Mouse (Mus musculus): ENCODE results near the gene Atg9a.

Atg9a gene

DNA sequence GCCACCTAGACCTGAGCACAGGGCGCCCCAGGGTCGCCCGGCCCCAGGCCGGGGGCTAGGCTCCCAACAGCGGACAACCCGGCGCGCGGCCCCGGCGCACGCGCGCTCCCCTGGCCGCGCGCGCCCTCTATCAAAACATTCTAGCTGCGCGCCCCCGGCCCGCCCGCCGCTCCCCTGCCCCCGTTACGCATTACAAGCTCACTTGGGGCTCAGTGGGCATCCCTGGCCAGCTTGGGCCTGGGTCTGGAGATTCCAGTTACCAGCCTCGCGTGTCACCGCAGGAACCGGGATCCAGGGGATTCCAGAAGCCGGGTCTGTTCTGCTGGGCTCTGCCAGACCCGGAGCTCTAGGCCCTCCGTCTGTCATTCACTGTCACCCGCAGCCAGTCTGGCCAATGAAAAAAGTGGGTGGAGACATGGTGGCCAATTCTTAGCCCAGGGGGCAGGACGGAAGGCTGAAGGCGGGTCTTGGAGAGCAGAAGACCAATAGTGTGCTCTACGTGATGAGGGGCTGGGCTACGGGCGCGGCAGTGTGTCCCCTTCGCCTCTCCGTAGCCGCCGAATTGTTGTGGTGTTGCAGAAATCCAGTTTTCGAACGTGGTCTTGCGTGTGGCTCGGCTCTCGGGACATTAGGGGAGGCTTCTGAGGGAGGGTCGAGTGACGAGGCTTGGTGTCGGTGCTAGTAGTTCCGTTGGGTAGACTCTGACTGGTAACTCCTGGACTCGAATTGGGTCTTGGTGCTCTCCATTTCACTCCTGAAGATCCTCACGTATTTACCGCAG is at the start of gene Atg9a, which contains the start of gene Ankzf1:
TSS of gene Atg9a (minus strand) at position 575 of the 781 bp plus-strand sequence.
TSS of gene Ankzf1 (plus strand) at position 530 of the 781 bp plus-strand sequence.
- POLR2A ChIA-PET = interaction anchor here in 3 of 4 experiments (0.6 to 4.1 kb wide), 53 partner anchors 9 to 296 kb away, joined by 3 to 58 read pairs (median 4); partner anchors contain the start of genes Abcb6 (in 3 of the 3), Glb1l (in 3 of the 3), Stk16 (in 3 of the 3) and Tuba4a (in 3 of the 3)

DNA sequence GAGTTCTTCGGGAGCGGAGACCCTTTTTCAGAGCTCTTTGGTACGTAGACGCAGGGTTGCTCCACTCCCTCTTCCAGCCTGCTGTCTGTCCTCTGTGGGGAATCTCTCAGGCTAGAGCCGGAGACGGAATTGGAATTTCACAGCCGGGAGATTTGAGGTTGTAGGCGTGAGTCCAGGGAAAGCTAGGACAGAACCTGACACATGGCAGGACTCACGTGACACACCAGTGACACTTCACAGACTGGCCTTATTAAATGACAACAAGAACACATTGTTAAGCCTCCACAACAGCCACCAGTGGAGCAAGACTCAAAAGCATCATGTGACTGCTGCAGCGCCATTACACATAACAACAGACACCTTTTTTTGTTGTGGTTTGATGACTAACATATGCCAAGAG is 47.6 kb upstream of the Atg9a start:
- ChIA-PET POLR2A (interaction anchor here in 3 of 4 experiments (0.7 to 5.3 kb wide), 15 partner anchors 10 to 77 kb away, joined by 3 to 40 read pairs (median 5); partner anchors contain the start of genes Tuba4a (in 2 of the 3) and Abcb6 (in 1 of the 3)), CTCF (interaction anchor here in 3 of 4 experiments (0.9 to 3.9 kb wide), 6 partner anchors 12 to 15 kb away, joined by 4 to 21 read pairs (median 4); no protein-coding TSS in a partner anchor)

More for the DNA sequence above, at the start of gene Atg9a, which contains the start of gene Ankzf1:
- CTCF ChIA-PET = interaction anchor here (0.5 to 2.1 kb wide), 19 partner anchors 9 to 405 kb away, joined by 3 to 19 read pairs (median 3); partner anchors contain the start of genes Abcb6 (in 1 of the 4), Cryba2 (in 1 of the 4), Glb1l (in 1 of the 4) and Stk16 (in 1 of the 4)

DNA sequence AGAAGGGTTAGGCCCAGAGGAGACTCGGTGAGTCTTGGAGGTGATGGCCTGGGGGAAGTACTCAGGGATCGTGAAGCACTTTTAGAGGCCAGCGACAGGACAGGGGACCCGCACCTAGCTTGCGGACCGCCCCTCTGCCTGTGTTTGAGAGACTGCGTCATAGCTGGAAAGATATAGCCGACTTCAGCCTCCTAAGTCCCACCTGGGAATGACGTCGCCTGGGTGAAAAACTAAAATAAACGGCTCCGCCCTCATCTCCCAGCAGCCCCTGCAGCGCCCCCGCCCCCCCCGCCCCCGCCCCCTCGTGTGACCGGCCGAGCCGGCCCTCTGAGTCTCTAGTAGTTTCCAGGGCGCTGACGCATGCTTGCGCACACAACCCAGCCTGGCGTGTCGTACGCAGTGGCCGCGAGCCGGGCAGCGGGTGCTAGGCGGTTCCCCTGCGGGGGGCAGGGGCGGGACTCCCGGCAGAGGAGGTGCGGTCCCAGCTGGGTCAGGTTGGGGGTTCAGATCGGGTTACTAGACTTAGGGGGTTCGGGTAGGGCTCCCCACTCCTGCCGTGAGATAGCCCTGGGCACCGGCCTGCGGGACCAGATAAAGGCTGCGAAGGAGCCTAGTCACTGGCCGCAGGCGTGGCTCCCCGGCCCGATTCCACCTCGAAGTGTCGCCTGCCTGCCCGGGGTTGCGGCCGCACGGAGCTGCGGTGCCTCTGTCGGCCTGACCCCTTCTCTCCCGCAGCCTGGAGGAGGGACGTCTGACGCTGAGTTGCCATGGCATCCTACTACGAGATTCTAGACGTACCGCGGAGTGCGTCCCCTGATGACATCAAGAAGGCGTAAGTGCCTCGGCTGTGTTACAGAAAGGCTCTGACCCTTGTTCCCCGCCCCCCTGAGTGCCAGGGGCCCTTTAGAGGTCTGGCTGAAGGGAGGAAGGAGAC is 44.4 kb upstream of the Atg9a start, which contains the start of gene Dnajb2:
TSS of gene Dnajb2 (plus strand) at position 290 of the 934 bp plus-strand sequence.
- POLR2A ChIA-PET = interaction anchor here (0.6 to 4.7 kb wide), 38 partner anchors 9 to 242 kb away, joined by 3 to 109 read pairs (median 8); partner anchors contain the start of genes Abcb6 (in 2 of the 4), Glb1l (in 2 of the 4), Stk16 (in 2 of the 4) and Tuba4a (in 2 of the 4)
- CTCF ChIA-PET = interaction anchor here (0.6 to 3.7 kb wide), 10 partner anchors 8 to 1149 kb away, joined by 3 to 20 read pairs (median 6); no protein-coding TSS in a partner anchor

DNA sequence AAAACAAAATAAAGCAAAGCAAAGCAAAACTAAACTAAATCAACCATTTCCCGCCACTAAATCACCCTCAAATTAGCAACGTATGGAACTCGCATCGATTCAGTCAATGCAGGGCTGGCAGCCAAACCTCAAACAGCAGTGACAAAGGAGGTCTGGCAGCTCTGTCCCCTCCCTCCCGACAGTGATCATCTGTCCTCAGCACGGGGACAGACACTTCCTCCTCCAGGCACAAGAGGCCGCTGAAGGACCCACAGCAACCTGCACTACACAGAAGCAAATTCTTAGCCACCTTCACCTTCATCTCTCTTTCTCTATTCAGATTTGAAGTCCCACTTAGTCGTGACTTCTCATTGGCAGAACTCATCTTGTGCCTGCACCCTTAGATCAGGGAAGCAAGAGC is 42.6 kb upstream of the Atg9a start:
- POLR2A ChIA-PET = interaction anchor here (0.5 to 4.7 kb wide), 23 partner anchors 10 to 208 kb away, joined by 3 to 109 read pairs (median 4); partner anchors contain the start of genes Tuba4a (in 3 of the 4), Glb1l (in 2 of the 4), Stk16 (in 2 of the 4) and Zfand2b (in 2 of the 4)
- CTCF ChIA-PET = interaction anchor here (0.5 to 3.7 kb wide), 23 partner anchors 9 to 1103 kb away, joined by 3 to 20 read pairs (median 4); partner anchors contain the start of genes Tuba4a (in 2 of the 4), Dnpep (in 1 of the 4) and Zfand2b (in 1 of the 4)

DNA sequence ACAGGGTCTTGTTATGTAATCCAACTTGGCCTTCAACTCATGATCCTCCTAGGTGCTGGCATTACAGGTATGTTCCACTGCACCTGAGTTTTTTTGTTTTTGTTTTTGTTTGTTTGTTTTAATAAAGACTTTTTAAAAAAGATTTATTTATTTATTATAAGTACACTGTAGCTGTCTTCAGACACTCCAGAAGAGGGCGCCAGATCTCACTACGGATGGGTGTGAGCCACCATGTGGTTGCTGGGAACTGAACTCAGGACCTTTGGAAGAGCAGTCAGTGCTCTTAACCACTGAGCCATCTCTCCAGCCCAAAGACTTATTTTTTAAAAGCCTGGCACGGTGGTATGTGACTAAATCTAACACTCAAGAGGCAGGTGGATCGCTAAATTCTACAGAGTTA is 40.5 kb upstream of the Atg9a start:
- POLR2A ChIA-PET = interaction anchor here in 3 of 4 experiments (0.9 to 2.4 kb wide), 10 partner anchors 10 to 85 kb away, joined by 3 to 11 read pairs (median 5); partner anchors contain the start of genes Tuba4a (in 2 of the 3), Ankzf1 (in 1 of the 3), Atg9a (in 1 of the 3) and Dnpep (in 1 of the 3)
- CTCF ChIA-PET = interaction anchor here in 2 of 4 experiments (0.6 to 1.8 kb wide), 8 partner anchors 11 to 23 kb away, joined by 3 to 11 read pairs (median 4); no protein-coding TSS in a partner anchor

DNA sequence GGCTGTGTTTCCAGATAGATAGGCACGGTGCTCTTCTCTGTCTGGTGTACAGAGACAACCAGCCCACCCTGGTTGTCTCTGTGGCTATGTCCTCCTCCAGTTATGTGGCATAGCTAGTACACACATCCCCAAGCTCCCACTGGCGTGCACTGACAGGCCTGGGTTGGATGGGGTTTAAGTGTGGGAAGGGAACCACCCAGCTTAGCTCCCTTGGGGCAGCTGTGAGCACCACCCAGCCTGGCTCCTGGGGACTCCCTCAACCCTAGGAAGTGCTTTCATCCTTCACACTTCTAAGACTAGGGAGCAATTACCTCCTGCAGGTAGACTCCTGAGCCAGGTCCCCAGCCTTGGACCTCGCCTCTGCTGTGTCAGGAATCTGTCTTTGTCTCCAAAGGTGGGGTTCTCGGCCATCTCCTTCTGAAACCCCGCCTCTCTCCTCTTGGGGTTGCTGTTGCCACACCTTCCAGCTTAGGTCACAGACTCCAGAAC is 39.7 kb upstream of the Atg9a start, which contains the start of gene A630095N17Rik:
TSS of gene A630095N17Rik (minus strand) at position 439 of the 489 bp plus-strand sequence.
- ChIA-PET POLR2A (interaction anchor here in 3 of 4 experiments (0.7 to 2.4 kb wide), 22 partner anchors 9 to 86 kb away, joined by 3 to 11 read pairs (median 4); partner anchors contain the start of genes Dnpep (in 2 of the 3), Tuba4a (in 2 of the 3), Zfand2b (in 2 of the 3) and Ankzf1 (in 1 of the 3)), CTCF (interaction anchor here in 3 of 4 experiments (0.6 to 1.8 kb wide), 9 partner anchors 11 to 24 kb away, joined by 3 to 11 read pairs (median 5); no protein-coding TSS in a partner anchor)

DNA sequence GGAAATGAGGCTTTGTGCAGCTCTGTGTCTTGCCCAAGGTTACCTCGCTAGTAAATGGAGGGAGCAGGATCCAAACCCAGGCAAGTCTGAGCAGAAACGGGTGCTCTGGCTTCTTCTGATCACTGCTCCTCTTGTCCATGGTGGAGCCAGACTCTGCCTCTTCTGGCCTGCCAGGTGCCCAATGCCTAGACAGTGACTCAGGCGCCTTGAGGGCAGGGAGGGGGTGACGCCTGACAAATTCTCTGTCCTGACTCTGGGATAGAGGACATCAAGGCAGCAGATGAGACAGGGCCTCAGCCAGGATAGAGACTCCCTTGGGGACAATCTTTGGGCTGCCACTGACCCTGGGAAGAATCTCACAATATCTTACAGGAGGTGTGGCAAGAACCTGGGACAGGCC is 39.2 kb upstream of the Atg9a start:
- CTCF ChIA-PET = interaction anchor here in 2 of 4 experiments (1.2 to 1.8 kb wide), 4 partner anchors 12 to 23 kb away, joined by 3 to 11 read pairs (median 6); no protein-coding TSS in a partner anchor
- POLR2A ChIA-PET = interaction anchor here in 3 of 4 experiments (0.8 to 2.4 kb wide), 15 partner anchors 9 to 86 kb away, joined by 3 to 11 read pairs (median 4); partner anchors contain the start of genes Dnpep (in 2 of the 3), Tuba4a (in 2 of the 3), Zfand2b (in 2 of the 3) and Glb1l (in 1 of the 3)

DNA sequence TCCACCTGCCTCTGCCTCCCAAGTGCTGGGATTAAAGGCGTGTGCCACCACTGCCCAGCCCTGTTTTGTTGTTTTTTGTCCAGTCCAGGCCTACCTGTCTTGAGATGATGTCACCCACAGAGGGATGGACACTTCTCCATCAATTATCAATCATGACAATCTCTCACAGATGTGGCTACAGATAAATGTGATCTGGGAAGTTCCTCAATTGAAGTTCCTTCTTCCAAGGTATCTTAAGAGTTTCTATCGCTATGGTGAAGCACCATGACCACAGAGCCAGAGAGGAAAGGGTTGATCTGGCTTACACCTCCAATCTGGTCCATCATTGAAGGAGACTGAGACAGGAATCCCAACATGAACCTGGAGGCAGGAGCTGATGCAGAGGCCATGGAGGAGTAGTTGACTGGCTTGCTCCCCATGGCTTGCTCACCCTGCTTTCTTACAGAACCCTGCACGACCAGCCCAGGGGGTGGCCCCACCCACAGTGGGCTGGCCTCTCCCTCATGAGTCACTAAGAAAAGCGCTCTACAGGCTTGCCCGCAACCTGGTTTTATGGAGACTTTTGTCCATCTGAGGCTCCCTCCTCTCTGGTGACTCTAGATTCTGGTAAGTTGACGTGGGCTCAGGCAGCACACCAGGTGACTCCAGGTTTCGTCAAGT is 38.5 kb upstream of the Atg9a start:
- ChIA-PET POLR2A (interaction anchor here in 2 of 4 experiments (1.1 to 2.4 kb wide), 10 partner anchors 9 to 87 kb away, joined by 3 to 8 read pairs (median 4); partner anchors contain the start of genes Dnpep (in 2 of the 2), Glb1l (in 1 of the 2), Stk16 (in 1 of the 2) and Tuba4a (in 1 of the 2)), CTCF (interaction anchor here in 2 of 4 experiments (0.6 to 1.4 kb wide), 2 partner anchors 21 to 24 kb away, joined by 5 to 6 read pairs; no protein-coding TSS in a partner anchor)

DNA sequence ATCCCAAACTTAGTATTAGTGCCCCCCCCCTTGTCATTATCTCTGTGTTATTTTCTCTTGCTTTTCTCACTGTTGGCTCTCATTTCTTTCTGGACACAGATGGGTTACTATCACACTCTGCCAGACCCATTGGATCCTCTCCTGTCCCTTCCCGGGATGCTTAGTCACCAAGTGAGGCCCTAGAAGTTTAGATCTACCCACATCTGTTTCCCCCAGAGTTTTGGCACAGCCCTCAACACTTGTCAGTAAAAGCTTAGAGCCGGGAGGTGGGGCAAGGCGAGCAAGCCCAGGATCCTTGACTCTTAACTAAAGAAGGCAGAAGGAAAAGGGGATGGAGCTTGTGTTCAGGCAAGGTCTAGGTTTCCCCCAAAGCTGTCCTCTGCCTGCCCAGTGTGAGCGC is 37.2 kb upstream of the Atg9a start:
- ChIA-PET CTCF (interaction anchor here in 1 of 4 experiments (0.6 kb wide), 1 partner anchor 426 kb away, joined by 3 read pairs; no protein-coding TSS in a partner anchor), POLR2A (interaction anchor here in 3 of 4 experiments (0.6 to 5.2 kb wide), 5 partner anchors 10 to 456 kb away, joined by 3 to 83 read pairs (median 6); partner anchors contain the start of genes Glb1l (in 1 of the 3), Stk16 (in 1 of the 3) and Tuba4a (in 1 of the 3))

DNA sequence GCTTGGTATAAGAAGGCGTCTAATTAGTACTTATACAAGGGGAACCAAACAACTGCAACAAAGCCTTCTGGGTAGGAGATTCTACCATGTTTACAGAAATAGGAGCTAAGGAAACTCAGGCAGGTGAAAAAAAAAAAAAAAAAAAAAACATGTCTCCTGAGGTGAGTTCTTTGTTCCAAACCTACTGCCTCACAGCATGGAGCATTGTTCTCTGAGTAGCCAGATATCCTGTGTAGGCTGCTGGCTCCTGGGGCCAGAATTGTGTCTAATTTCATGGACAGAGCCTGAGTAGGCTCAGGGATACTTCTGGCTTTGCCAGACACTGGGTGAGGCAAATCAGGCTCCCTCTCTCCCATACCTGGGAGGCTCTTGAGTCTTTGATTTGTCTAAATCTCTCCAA is 35.7 kb upstream of the Atg9a start:
- POLR2A ChIA-PET = interaction anchor here (0.6 to 5.2 kb wide), 31 partner anchors 8 to 443 kb away, joined by 3 to 83 read pairs (median 4); partner anchors contain the start of genes Tuba4a (in 3 of the 4), Dnajb2 (in 2 of the 4), Glb1l (in 2 of the 4) and Stk16 (in 2 of the 4)
- CTCF ChIA-PET = interaction anchor here in 3 of 4 experiments (0.6 to 1.9 kb wide), 8 partner anchors 15 to 241 kb away, joined by 3 to 8 read pairs (median 3); no protein-coding TSS in a partner anchor

DNA sequence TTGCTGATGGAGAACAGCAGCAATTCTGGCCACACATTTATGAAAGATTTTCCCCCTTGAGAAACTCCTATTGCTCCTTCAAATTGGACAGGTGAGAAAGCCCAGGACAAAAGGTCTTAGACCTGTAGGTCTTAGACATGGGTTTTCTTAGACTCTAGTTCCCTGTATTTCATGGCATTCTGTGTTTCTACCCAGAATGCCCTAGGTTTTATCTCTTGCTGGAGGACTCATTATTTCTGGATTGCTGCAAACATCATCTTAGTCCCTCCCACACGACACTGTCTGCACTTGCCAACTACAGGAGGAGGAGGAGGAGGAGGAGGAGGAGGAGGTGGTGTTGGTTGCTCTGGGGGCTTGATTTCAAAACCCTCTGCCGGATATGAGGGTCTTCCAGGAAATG is 34.1 kb upstream of the Atg9a start:
- ChIA-PET POLR2A (interaction anchor here in 2 of 4 experiments (0.8 to 5.2 kb wide), 5 partner anchors 10 to 46 kb away, joined by 3 to 83 read pairs (median 8); partner anchors contain the start of genes Abcb6 (in 1 of the 2), Dnajb2 (in 1 of the 2), Glb1l (in 1 of the 2) and Stk16 (in 1 of the 2)), CTCF (interaction anchor here in 2 of 4 experiments (0.7 to 1.1 kb wide), 3 partner anchors 12 to 332 kb away, joined by 3 read pairs; no protein-coding TSS in a partner anchor)

DNA sequence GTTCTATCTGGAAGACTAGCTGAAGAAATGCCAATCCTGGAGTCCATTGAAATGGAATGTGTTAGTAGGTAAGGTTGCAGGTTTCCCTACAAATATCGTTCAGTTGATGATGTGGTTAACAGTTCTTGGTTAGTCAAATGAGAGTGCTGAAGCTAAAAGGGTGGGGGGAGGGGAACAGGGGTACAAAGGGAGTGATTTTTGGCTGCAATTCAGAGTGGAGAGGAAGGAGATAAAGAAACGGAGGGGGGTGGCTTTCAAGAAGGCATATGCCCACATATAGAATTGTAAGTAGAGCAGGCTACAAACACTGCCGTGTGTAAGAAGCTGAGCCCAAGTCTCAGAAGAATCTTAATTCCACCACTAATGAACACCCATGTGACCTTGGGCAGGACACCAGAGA is 33.5 kb upstream of the Atg9a start:
- CTCF ChIA-PET = interaction anchor here in 2 of 4 experiments (0.6 to 1.1 kb wide), 5 partner anchors 9 to 122 kb away, joined by 3 to 5 read pairs (median 3); no protein-coding TSS in a partner anchor
- POLR2A ChIA-PET = interaction anchor here in 2 of 4 experiments (0.8 to 5.2 kb wide), 8 partner anchors 11 to 277 kb away, joined by 3 to 83 read pairs (median 4); partner anchors contain the start of genes Abcb6 (in 2 of the 2), Chpf (in 1 of the 2), Dnajb2 (in 1 of the 2) and Glb1l (in 1 of the 2)

DNA sequence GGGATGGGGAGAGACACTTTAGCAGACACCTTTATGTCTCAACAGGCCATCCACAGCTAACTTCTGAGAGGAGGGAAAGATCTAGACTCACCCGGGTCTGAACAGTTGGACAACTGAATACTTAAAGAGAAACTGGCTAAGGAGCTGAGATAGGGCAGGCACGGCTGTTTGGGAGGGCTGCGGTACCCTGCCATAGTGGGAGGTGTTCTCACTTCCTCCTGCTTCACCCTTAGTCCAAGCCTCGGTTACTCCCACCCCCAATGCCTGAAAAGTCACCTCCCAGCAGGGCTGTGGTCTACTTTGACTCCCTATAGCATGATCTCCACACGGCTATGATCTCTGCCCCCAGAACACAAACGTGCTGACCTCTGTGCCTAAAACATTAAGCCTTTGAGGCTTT is 31.5 kb upstream of the Atg9a start:
- CTCF ChIA-PET = interaction anchor here in 2 of 4 experiments (0.7 to 1.7 kb wide), 5 partner anchors 11 to 1742 kb away, joined by 3 to 5 read pairs (median 4); partner anchors contain the start of gene Dnpep (in 1 of the 2)
- POLR2A ChIA-PET = interaction anchor here in 3 of 4 experiments (0.9 to 8.0 kb wide), 14 partner anchors 8 to 55 kb away, joined by 3 to 109 read pairs (median 4); partner anchors contain the start of genes A630095N17Rik (in 2 of the 3), Ankzf1 (in 2 of the 3), Atg9a (in 2 of the 3) and Dnajb2 (in 2 of the 3)

DNA sequence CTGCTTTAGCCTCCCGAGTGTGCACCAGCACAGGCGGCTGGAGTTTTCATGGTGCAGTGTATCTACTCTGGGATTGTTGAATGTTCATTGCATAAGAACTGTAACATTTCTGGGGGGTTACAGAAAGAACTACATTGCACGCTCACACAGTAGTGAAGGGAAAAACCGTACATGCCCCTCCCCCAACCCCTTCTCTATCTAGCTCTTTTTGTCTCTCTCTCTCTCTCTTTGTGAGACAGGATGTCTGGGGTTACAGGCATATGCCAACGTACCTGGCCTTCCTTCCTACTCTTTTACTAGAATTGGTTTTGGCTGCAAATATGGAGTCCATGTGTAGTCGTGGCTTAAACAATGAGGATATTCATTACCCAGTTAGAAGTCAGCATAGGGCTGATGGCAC is 30.9 kb upstream of the Atg9a start:
- POLR2A ChIA-PET = interaction anchor here in 3 of 4 experiments (0.9 to 8.0 kb wide), 16 partner anchors 9 to 54 kb away, joined by 3 to 109 read pairs (median 5); partner anchors contain the start of genes A630095N17Rik (in 2 of the 3), Ankzf1 (in 2 of the 3), Atg9a (in 2 of the 3) and Dnajb2 (in 2 of the 3)
- CTCF ChIA-PET = interaction anchor here in 1 of 4 experiments (1.0 to 1.7 kb wide), 4 partner anchors 11 to 95 kb away, joined by 4 to 5 read pairs (median 4); partner anchors contain the start of gene Dnpep
